Mouse (Mus musculus) Patski (cell line): ENCODE results near the gene Tmem209. TPM values are rescaled to one million over a fixed set of nuclear protein-coding genes. Genes with fewer than 3 reads are reported as not detected.
A peak's percentile ranks its signal among the peaks of the same experiment; 100 is the strongest.

ENCODE experiments used
- ATAC-seq: fragments of 100-300 bp; one replicate; pipeline ENCODE4 v1.8.0; 2021
- CTCF ChIA-PET: fragments of 350-600 bp; sonication (Branson Sonifier 250); formaldehyde crosslinking; loops from one replicate; lab custom pipeline; 2022; ENCODE audit warnings: inconsistent platforms; lab: Charles Lee
- POLR2A ChIA-PET: fragments of 350-600 bp; sonication (Branson Sonifier 250); formaldehyde crosslinking; loops from one replicate; lab custom pipeline; 2022; ENCODE audit warnings: antibody characterized with exemption, inconsistent platforms; lab: Charles Lee
- DNase-seq: peaks from one replicate; pipeline ENCODE4 v3.0.0-alpha.2; 2011; ENCODE audit warnings: low read depth, low spot score
- H3K27me3 ChIP-seq: fragments of 371-371 bp; one replicate; pipeline ENCODE4 v1.5.1; 2021
- CTCF ChIP-seq: fragments of 100-300 bp; IDR thresholded peaks from one replicate; pipeline ENCODE4 v1.5.1; 2021
- in situ Hi-C: fragments of 300-500 bp; cut with MboI; formaldehyde crosslinking; loops from 3 replicates; pipeline ENCODE4 v1.11.1; 2018; ENCODE audit warnings: low pct_unique_long_range_greater_than_20kb, mixed read lengths
- polyA plus RNA-seq: library from polyadenylated mRNA; unstranded; gene quantifications from one replicate; pipeline ENCODE4 v1.2.3, GENCODE M21; 2021

Tmem209 gene
- polyA plus RNA-seq, 1 experiment from 2014 or later: 38.9 TPM

DNA sequence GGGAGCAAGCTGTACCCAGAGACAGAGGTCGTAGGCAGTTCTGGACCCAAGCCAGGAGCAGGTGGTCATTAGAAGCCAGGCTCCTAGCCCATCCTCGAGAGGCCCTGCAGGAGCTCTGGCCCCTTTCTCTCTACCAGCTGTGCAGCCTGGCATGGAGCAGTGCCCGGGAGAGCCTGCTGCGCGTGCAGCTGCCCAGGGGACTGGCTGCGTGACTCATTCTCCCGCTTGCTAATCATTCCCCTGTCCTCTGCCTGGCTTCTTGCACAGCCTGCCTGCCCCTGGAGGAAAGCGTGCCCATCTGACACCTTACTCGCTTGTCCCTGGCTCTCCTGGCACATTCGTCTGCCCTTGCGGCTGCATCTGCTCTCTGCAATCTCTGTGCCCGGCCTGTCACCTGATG is 40.2 kb downstream of the Tmem209 start:
- DNase-seq (peak; percentile 43), ATAC-seq (peak; percentile 98)
- ChIA-PET POLR2A (interaction anchor here (2.4 kb wide), 1 partner anchor 68 kb away, joined by 7 read pairs; the partner anchor contains the start of gene Klhdc10), CTCF (interaction anchor here (1.4 to 3.0 kb wide), 2 partner anchors 9 to 65 kb away, joined by 5 to 12 read pairs; no protein-coding TSS in a partner anchor)
- in situ Hi-C loops: loop anchor here (10.0 kb wide), 1 partner anchor 65 kb away; the partner anchor contains the start of gene Klhdc10
- H3K27me3 ChIP-seq: no peaks in the 10 kb centered on the region
- TF ChIP-seq CTCF: no peak

DNA sequence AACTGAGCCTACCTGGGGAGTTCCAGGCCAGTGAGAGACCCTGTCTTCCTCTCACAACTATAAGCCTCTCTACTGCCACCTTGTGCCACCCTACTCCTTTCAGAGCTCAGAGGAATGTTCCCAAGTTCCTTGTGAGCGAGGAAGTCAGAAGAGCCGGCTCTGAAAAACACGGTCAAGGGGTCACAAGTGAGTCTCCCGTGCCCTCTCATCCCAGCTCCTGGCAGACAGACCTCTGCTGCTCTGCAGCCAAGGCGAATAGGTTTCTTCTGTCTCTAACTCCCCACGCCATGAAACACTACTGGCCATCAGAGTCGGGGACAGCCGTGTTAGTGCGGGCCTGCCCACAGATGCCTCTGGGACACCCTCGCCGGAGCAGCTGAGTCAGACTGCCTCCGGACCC is 40.9 kb downstream of the Tmem209 start:
- in situ Hi-C loops: loop anchor here (10.0 kb wide), 1 partner anchor 64 kb away; the partner anchor contains the start of gene Klhdc10
- POLR2A ChIA-PET: interaction anchor here (2.4 kb wide), 1 partner anchor 67 kb away, joined by 7 read pairs; the partner anchor contains the start of gene Klhdc10
- no peak for TF ChIP-seq CTCF
- no peaks in the 10 kb centered on the region for H3K27me3 ChIP-seq
- ATAC-seq: no peak
- no peak for DNase-seq
- CTCF ChIA-PET: interaction anchor here (1.0 to 3.0 kb wide), 4 partner anchors 8 to 67 kb away, joined by 3 to 12 read pairs (median 4); partner anchors contain the start of gene Klhdc10

DNA sequence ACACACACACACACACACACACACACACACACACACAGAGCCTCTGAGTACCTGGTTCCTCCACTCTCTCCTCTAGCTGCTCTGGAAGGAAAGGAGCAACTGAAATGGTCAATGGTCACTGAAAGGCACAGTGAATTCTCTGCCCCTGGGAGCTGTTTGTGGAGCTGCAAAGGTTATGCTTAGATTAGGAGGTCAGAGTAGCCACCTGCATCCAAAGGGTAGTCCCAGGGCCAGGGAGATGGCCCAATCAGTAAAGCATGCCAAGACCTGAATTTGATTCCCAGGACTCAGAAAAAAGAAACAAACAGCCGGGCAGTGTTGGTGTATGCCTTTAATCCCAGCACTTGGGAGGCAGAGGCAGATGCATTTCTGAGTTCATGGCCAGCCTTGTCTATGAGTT is 41.5 kb downstream of the Tmem209 start:
- POLR2A ChIA-PET: interaction anchor here (2.4 kb wide), 1 partner anchor 66 kb away, joined by 7 read pairs; the partner anchor contains the start of gene Klhdc10

DNA sequence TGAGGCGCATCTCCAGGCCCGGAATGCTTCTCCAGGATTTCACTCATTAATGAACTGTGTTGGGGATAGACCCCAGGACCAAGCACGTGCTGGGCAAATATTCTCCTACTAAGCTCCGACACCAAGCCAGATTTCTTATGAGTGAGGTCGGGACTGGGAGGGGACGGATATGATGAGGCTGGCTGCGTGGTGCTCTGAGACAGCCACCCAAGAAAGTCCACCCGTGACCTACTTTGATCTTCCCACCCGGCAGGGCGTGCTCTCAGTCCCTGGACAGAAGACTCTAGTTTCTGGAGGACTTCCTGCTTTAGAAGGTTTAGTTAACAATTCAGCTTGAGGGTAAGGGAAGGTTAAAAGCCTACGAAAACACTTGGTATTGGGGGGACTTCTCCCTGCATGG is 44.0 kb downstream of the Tmem209 start:
- POLR2A ChIA-PET: no interaction called here
- in situ Hi-C loops: loop anchor here (10.0 kb wide), 1 partner anchor 61 kb away; the partner anchor contains the start of gene Klhdc10

More for the DNA sequence above, 41.5 kb downstream of the Tmem209 start:
- no peak for TF ChIP-seq CTCF
- ATAC-seq: no peak
- no peak for DNase-seq
- in situ Hi-C loops: loop anchor here (10.0 kb wide), 1 partner anchor 63 kb away; the partner anchor contains the start of gene Klhdc10
- CTCF ChIA-PET: interaction anchor here (1.0 to 3.0 kb wide), 4 partner anchors 8 to 66 kb away, joined by 3 to 12 read pairs (median 4); partner anchors contain the start of gene Klhdc10
- no peaks in the 10 kb centered on the region for H3K27me3 ChIP-seq

DNA sequence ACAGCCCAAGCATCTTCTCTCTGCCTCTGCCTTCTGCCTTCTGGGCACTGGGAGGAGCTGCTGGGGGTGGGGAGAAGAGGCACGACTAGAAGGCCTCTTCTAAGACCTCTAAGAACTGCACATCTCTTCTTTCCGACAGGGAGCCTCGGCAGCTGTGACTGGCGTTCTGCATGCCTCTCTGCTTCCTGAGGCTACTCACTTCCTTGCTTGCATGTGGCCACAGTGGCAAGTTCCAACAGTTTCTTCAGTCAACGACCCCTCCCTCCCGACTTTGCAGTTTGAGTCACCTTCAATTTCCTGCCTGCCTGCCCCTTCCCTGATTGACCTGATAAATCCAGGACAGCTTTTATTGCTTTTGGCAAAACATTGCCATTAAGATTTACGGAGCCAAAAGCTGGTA is 46.8 kb downstream of the Tmem209 start:
- in situ Hi-C loops: loop anchor here (10.0 kb wide), 1 partner anchor 58 kb away; the partner anchor contains the start of gene Klhdc10
- no peak for ATAC-seq
- DNase-seq: no peak
- ChIA-PET POLR2A (no interaction called here), CTCF (interaction anchor here (1.4 kb wide), 1 partner anchor 8 kb away, joined by 3 read pairs; no protein-coding TSS in a partner anchor)
- H3K27me3 ChIP-seq: no peaks in the 10 kb centered on the region
- TF ChIP-seq CTCF: no peak

More for the DNA sequence above, 44.0 kb downstream of the Tmem209 start:
- CTCF ChIA-PET: interaction anchor here (1.4 kb wide), 1 partner anchor 62 kb away, joined by 4 read pairs; no protein-coding TSS in a partner anchor
- no peak for TF ChIP-seq CTCF
- H3K27me3 ChIP-seq: no peaks in the 10 kb centered on the region
- ATAC-seq: no peak
- no peak for DNase-seq

DNA sequence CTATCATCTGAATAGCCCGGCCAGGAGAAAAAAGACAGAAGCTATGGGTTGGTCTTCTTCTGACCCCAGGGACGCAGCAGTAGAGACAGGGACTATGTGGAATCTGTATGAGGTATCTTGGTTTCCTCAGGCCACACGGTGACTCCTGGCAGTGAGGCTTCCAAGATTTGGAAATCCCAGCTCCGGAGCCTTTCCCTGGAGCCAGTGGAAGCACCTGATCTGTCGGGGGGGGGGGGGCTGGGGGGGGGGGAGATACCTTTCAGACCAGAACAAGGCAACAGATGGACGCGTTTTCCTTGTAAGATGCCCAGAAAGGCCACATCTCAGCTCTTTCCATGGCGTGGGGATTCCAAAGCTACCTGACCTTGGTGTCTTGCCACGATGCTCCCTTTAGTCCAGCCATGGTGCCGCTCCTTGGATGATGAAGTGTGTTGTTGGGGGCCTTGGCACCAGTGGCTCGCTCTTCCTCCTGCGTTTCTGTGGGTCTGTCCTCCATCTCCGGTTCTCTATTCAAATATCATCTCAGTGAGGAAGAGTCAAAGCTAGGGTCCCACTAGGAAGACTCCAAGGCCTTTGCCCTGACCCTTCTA is 47.7 kb downstream of the Tmem209 start:
- POLR2A ChIA-PET: interaction anchor here (0.6 kb wide), 1 partner anchor 91 kb away, joined by 3 read pairs; no protein-coding TSS in a partner anchor
- DNase-seq: no peak
- CTCF ChIA-PET: interaction anchor here (1.4 to 2.6 kb wide), 3 partner anchors 9 to 58 kb away, joined by 3 to 15 read pairs (median 3); no protein-coding TSS in a partner anchor
- in situ Hi-C loops: loop anchor here (10.0 kb wide), 1 partner anchor 57 kb away; the partner anchor contains the start of gene Klhdc10
- H3K27me3 ChIP-seq: no peaks in the 10 kb centered on the region
- no peak for TF ChIP-seq CTCF
- no peak for ATAC-seq

DNA sequence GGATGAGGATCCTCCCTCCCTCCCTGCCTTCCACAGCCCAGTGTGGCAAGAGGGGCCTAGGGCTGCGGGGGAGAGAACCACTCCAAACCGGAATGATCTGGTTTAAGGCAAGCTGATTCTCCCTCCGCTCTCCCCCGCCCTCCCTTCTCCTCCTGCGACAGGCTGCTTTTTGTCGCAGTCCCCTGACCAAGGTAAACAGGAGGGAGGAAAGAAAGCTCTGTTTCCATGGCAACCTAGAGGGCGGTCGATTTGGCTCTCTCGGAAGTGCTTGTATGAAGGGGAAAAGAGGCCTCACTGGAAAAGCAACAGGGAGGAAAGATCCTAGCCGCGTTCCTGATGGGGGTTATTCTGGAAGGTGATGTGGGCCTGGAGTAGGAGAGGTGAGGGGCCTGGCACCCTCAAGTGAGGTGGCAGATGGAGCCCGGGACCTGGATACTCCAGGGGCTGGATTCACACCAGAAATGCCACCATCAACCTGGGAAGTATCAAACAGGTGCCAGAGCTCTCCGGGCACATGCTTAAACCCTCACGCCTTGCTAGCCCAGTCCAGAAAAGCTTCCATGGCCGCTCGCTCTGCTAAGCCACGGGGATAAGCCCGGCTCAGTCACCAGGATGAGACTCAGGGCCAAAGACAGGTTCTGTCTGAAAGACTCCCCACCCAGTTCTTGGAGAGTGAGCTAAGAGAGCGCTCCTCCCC is 48.7 kb downstream of the Tmem209 start:
- H3K27me3 ChIP-seq: no peaks in the 10 kb centered on the region
- DNase-seq (no peak), ATAC-seq (no peak)
- ChIA-PET CTCF (interaction anchor here (0.6 to 2.6 kb wide), 8 partner anchors 9 to 77 kb away, joined by 3 to 15 read pairs (median 6); no protein-coding TSS in a partner anchor), POLR2A (interaction anchor here (0.6 to 1.2 kb wide), 3 partner anchors 49 to 458 kb away, joined by 3 to 4 read pairs (median 3); partner anchors contain the start of gene Ssmem1)
- in situ Hi-C loops: loop anchor here (10.0 kb wide), 1 partner anchor 56 kb away; the partner anchor contains the start of gene Klhdc10
- TF ChIP-seq CTCF: no peak

DNA sequence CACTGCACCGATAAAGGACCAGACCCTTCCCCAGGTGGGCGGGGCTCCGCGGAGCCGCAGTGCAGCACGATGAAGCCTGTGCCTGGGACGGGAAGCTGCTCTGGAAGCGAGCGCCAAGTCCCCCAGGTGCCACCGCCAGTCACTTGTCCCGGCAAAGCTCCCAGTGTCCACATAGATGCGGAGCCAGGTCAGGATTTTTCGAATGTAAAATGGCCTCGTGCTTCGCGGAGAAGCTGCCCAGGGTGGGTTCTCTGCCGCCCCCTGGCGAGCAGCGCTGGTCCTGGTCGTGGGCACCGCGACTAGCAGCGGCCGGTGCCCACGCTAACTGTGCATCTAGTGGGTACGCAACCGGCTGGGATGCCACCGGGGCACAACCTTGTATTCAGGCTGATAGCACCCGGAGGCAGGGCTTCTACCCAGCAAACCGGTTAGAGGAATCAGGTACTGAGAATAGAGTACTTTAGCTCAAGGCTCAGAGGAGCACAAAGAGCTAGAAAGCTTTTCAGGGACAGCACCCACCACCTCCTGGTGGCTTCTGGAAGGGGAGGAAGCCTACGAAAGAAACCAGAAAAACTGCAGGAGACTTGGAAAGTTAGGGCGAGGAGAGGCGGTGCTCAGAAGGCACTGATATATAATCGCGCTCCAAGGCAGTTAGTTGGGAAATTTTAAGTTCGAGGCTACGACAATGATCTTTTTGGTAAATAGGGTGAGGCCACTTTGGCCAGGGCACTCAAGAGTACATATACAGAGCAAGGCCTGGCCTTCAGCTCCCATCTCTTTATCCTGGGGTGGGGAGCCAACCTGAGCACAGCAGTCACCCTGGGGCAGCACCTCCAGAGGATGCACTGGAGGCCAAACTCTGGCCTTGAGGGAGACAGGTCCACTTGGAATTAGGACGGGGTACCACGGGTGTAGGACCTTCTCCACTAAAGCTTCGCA is 49.5 kb downstream of the Tmem209 start:
- in situ Hi-C loops: loop anchor here (10.0 kb wide), 1 partner anchor 55 kb away; the partner anchor contains the start of gene Klhdc10
- DNase-seq: no peak
- TF ChIP-seq CTCF: no peak
- peak; percentile 41 for ATAC-seq
- H3K27me3 ChIP-seq: no peaks in the 10 kb centered on the region
- CTCF ChIA-PET: interaction anchor here (0.6 to 2.6 kb wide), 9 partner anchors 10 to 77 kb away, joined by 3 to 15 read pairs (median 6); no protein-coding TSS in a partner anchor
- POLR2A ChIA-PET: interaction anchor here (0.6 to 1.2 kb wide), 2 partner anchors 50 to 458 kb away, joined by 3 to 4 read pairs; partner anchors contain the start of gene Ssmem1
